Mouse (Mus musculus) ovary, postnatal 14 days (tissue): ENCODE measurements around the gene G6pc2.

Experiments used
- DNase-seq: peaks from one replicate; pipeline ENCODE4 v3.0.0; 2022; ENCODE audit warnings: low spot score

Gene G6pc2

DNA sequence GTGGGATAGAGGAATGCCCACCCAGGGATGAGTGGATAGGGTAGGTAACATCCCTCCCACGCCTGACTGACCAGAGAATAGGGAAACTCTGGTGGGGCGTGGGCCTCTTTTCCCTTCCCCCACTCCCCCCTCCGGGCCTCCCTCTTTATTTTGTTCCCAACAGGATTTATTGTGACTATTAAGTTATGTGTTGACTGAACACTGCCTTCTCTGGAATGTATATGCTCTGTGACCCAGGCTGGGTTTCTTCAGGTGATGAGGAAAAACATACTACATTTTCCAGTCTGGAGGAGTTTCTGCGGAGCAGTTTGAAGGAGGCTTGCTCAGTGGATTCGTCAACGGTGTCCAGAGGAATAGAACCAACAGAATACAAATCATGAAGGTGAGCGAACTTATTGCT lies at the start of gene G6pc2:
G6pc2 (plus strand) TSS at position 301 of the 400 bp plus-strand sequence.
- no peak for DNase-seq

DNA sequence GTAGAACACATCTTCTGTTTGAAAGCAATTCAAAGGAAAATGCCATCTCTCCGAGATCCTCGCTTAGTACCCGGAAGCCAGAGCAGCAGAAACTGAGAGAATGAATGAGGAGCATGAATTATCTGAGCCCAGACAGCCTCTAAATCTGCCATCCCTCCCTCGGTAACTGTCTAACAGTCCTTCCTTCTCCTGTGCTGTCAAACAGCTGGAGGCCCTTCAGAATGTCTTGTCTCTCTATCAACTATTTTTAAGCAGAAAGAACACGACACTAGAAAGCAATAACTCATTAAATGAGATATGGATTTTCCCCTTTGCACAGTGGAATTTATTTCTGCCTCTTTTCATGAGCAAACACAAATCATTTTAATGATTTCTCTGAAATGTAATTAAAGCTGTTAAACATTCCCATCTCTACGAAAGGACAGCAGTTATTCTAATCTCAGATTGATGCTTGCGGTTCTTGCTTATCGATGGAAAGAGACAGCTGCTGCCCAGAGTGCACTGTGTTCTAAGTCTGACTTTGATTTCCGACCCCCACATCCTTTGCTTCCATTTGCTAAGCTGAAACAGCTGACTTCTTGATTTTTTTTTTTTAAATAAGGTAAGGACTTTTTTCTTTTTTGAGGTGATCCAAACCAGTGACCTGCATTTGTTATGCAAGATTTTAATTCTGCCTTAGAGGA lies 40.3 kb upstream of the G6pc2 start:
- no peak for DNase-seq

DNA sequence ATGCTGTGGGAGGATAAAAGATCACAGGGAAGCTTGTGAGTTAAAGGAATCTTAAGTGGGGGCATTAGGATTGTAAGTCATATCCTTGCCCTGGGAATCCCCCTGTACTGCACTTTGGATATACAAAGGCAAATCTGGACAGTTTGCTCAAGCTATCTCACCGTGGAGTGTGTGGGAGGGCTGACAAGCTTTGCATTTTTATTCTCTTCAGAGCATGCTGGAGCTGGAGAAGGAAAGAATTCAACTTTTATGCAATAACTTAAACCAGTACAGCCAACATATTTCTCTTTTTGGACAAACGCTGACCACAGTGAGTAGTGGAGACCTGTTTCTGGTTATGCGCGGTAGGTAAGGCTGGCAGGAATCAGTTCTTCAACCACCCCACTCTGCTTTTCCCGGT lies 35.6 kb upstream of the G6pc2 start:
- no peak for DNase-seq

DNA sequence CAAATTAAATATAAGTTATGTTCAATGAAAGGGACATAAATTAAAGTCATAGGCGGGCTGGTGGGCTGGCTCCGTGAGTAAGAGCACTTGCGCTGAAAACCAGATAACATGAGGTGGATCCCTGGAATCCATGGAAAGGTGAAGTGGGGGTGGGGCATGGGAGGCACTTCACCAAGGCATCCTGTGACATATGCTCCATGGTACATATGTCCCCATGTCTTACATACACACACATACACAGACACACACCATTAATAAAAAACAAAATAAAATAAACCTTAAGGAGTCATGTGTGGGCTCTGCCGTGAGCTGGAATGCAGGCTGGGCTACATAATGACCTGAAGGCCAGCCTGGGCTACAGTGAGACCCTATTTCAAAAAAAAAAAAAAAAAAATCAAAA lies 31.2 kb upstream of the G6pc2 start:
- DNase-seq = no peak

DNA sequence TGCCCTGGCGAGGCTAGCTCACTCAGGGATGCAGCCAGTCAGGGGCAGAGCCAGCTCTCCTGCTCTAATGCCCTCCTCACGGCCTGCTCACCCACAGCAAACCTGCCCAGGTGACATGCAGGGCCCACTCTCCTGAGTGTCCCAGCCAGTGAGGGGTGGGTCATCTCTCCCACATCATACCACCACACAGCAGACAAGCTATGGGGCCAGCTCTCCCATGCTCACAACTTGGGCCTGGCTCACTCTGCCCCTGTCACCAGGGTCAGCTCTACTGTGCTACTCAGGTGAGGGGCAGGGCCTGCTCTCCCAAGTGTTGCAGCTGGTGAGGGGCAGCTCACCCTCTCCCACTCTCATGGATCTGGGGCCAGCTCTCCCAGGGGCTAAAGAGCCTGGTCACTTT lies 22.9 kb upstream of the G6pc2 start:
- no peak for DNase-seq

DNA sequence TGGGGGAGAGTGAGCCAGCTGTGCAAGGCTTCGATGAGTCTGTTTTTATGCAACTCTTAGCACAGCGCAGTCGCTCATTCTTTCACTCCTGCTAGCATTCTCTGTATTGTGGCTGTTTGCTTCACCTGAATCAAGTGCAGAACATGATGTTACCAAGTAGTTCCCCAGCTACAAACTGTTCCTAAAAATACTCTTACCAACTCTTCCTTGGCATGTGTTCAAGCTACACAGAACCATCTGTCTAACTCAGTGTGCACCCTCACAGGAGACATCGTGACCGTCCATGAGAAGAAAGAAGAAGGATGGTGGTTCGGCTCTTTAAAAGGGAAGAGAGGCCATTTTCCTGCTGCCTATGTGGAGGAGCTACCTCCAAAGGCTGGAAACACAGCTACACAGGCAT lies 22.1 kb upstream of the G6pc2 start:
- DNase-seq = no peak

DNA sequence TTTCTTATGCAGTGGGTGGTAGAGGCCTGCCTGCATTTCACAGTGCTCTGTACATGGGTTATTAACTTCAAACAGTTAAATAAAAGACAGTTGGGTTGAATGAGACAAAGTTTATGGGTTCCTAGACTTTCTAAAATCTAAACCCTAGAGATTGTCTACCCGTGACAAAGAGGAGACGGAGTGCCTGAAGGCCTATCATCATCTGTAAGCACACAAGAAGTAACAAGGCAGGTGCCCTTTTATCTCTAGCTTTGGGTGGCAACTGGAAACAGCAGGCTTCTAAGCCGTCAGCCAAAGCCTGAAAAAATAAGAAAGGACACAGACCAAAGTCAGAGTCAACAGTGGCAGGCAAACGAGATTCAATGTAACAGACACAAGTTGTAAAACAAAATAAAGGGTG lies 21.7 kb upstream of the G6pc2 start:
- no peak for DNase-seq

DNA sequence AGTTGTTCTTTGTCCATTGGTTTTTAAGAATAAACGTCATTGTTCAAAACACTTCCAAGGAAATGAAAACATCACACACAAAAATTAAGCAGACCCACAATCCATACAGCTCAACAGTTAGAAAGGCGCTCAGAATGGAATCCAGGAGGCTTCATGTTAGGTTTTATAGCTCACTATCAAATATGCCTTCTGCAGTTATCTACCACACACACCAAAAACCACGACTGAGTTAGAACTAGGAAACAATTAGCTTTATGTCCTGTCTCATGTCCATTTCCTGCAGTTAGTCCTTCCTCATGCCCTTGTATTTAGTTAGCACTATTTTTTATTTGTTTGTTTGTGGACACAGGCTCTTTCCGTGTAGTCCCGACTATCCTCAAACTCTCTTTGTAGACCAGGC lies 19.8 kb upstream of the G6pc2 start:
- DNase-seq = no peak

DNA sequence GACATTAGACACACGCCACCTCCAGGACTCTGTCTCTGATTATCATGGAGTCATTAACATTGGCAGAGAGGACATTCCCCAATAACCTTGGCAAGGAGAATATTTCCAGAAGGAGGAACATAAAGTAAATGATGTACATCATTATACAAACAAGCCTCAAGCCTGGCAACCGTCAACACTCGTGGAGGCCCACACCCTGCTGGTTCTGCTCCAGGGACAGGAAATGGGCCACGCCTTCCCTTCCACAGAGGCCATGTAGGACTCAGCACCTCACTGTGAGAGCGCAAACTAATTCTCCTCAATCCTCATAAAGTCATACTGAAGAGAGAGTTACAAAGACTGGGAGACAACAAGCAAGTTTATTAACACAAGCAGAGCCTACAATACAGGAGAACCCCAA lies 17.3 kb upstream of the G6pc2 start:
- DNase-seq = no peak

DNA sequence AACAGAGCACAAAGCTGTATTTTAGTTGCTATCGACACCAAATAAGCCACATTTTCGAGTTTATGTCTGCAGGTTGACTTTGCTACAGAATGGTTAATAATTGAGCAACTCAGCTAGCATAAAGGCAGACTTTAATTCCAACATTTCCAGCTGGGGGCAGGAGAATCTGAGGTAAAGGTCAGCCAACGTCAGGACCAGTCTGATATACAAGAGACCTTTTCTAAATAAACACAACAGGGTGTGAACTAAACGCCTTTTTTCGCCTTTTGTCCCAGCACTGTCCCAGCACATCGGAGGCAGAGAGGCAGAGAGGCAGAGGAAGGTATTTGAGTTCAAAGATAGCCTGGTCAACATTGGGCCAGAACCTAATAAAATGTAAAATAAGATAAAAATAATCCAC lies 5.7 kb upstream of the G6pc2 start:
- DNase-seq = no peak

DNA sequence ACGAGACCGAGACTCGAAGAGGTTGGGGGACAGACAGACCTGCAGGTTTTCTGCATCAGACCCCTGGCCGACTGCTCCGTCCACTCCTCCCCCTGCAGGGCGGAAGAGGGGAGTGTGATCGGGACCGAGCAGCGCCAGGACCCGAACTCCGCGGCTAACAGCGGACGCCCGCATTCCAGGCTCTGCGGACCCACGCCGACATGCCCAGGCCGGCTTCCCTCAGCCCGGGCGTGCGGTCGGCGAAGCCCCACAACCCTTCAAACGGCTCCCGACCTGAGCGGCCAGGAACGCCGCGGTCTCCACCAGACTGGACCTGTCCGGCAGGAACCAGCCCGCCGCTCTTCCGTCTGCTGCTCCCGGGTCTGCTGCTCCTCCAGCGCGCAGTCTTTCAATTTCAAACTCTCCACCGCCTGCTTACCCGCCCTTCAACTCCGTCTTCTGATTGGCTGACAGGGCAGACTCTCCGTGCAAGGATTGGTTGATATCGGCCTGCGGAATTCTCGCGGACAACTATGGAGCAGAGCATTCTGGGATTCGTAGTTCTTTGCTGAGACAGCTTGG lies 5.0 kb upstream of the G6pc2 start, which contains the start of gene Spc25:
Spc25 (minus strand) TSS at position 404 of the 561 bp plus-strand sequence.
- peak; percentile 72 for DNase-seq

DNA sequence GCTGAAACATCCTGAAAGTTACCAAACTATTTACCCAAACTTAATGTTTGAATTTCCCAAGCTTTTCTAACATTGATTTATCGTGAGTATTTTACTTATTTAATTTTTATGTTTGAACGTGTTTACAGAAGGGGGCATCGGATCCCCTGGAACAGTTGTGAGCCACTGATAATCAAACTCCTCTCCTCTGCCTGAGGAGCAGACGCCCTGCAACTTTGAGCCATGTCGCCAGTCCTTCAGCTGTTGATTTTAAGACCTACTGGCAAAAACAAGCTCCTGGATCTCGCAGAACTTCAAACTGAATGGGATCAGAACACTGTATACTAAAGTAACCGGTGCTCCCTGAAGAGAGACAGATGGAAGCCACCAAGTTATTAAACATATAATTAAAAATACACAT lies 4.3 kb upstream of the G6pc2 start:
- no peak for DNase-seq

DNA sequence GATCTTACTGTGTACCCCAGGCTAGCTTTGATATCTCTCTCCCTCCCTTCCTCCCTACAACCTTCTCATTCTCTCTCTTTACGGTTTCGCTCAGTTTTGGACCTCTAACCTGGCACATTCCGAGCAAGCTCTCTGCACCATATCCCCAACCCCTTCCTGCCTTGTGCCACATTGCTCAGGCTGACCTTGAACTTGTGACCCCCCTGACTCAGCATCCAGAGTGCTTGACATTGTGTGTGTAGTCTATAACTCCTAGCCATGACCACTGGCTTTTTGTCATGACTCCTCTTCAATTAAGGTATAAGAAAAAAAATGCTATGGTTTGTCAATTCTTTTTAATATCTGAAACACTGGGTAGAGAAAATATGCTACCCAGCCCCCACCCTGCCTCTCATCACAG lies 1.2 kb upstream of the G6pc2 start:
- DNase-seq = no peak

DNA sequence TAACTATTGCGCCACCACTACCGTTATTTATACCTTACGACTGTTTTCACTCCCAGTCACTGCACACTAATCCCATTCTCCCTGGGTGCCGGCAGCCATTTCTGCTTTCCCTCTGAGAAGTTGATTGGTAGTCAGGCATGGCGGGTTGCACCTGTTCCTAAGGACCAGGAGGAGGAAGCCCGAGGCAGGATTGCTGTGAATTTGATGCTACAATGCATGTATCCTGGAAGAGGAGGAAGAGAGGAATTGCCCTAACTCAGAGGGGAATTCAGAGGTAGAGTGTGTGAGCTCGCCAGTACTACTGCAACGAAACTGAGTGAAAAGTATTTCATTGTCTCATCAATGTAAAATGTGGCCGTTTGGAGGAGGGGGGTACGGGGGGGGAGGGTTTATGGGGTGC lies 1.8 kb downstream of the G6pc2 start:
- no peak for DNase-seq

DNA sequence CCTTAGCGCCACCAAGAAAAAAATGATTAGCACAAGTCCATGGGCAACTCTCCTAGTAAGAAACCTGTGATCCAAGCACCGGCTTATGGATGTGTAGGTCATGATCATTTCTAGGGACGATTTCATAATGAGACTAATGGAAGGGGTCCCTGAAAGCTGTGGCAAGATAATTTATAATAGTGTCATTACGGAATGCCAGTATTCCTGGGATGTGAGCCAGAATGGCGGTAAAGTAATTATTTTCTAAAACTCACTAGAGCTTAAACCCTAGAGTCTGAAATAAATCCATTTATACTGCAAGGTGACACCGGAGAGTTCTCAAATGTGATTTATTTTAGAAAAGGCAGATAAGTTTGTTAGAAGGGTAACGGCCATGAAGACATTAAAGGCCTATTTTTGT lies 4.4 kb downstream of the G6pc2 start:
- DNase-seq = no peak

DNA sequence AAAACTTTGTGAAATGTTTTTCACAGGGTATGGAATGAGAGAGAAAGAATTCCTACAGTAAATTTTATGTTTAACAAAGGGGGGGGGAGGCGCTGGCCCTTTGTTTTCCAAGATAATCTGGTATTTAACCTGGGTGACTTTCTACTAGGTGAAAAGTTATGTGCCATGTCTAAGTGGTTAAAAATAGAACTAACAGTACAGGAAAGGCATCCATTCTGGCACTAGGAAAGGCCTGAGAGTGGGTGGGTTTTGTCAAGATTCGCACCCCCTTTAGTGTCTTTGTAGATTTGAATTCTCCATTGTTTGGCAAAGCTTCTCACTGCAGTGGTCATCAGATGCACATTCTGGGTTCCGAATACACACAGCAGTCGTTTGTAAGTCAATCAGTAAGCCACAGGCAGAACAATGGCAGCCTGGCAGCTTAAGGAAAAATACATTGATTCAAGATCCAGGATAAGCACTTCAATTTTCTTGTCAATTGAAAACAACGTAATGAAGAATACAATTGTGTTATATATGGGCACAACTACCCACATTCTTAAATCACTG lies 11.1 kb downstream of the G6pc2 start:
- DNase-seq = no peak

DNA sequence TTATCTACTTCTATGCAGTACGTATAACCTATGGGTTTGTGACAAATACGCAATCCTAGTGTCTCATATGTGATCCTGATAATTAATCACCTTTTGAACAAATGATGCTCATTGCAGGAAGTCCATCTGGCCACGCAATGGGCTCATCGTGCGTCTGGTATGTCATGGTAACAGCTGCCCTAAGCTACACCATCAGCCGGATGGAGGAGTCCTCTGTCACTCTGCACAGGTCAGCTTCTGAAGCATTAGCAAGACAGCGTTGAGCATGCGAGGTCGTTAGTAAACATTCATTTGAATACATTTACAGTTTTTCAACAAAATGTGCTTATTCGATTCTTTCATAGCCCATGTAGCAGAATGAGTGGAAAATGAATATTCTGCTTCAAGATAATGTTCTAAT lies 11.9 kb downstream of the G6pc2 start:
- no peak for DNase-seq

DNA sequence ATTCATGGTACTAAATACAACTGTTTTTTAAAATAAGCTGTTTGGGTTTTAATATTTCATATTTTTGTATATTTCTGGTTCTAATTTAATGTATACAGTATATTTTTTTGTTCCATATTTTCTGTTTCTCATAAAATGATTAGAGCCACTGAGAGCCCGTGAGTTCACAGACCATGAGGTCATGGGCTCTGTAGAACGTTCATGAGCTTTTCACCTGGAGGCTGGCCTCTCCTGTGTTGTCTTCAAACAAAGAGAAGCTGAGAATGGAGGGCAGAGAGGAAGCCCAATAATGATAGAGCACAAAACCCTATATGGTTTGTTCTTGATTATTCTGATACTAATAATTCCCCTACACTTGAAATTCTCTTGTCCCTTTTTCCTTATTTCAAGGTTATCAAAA lies 13.9 kb downstream of the G6pc2 start:
- DNase-seq = no peak

DNA sequence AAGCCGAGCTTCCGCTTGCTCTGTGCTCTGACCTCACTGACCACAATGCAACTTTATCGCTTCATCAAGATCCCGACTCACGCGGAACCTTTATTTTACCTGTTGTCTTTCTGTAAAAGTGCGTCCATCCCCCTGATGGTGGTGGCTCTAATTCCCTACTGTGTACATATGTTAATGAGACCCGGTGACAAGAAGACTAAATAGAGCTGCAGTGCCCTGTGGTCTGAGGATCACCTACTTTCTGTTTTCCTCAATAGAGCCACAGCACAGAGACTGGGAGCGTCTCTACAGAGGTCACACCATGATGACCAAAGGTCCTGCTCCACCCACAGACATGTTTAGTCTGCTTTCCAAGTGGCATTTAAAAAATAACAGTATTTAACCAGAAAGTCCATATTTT lies 16.0 kb downstream of the G6pc2 start:
- no peak for DNase-seq

DNA sequence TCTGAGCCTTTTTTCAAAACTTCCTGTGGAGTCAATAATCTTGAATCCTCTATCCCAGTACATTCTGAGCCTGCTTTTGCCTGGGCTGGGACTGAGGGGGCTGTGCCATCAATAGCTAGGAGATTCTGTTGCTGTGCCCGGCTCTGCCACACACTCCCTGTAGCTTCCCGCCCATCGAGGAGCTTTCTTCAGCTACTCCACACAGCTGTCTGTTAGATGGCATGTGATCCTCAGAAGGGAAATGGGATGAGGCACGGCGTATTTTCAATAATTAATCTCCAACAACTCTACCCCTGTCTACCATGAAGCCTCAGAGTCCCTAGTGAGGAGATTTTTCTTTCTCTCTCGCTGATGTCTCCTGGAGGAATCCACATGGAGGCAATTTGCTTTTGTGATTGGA lies 17.8 kb downstream of the G6pc2 start:
- DNase-seq = no peak

DNA sequence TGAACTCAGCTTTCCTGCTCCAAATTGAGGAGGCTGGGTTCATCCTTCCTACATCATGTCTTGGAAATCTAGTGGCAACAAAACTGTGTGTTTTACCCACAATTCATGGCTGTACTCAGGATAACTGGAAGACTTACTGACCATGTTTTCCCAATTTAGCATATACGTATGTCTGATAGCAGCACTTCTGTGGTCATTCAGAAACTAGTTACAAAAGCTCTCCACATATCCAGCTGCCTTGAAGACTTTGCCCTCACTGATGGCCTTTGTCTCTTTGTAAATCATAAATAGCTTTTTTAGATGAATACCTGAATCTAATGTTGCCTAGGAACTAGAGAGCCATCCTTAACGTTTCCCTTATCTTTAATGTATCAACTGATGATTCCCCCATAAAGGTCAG lies 19.3 kb downstream of the G6pc2 start:
- no peak for DNase-seq

DNA sequence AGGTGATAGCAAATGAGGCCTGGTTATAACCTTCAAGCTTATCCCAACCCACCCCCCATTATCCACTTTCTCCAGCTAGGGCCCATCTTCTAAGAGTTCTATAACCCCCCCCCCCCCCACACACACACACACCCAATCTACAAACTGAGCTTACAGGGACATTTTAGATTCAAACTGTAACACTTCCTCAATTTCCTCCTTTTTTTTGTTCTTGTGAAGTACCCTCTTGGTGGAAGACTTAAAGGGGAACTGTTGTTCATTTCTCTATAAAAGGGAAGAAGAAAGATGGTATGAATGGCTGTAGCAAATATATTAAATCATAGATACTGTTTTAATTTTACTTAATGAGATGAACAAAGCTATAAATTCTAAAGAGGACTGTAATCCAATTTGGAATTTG lies 21.2 kb downstream of the G6pc2 start:
- DNase-seq = no peak

DNA sequence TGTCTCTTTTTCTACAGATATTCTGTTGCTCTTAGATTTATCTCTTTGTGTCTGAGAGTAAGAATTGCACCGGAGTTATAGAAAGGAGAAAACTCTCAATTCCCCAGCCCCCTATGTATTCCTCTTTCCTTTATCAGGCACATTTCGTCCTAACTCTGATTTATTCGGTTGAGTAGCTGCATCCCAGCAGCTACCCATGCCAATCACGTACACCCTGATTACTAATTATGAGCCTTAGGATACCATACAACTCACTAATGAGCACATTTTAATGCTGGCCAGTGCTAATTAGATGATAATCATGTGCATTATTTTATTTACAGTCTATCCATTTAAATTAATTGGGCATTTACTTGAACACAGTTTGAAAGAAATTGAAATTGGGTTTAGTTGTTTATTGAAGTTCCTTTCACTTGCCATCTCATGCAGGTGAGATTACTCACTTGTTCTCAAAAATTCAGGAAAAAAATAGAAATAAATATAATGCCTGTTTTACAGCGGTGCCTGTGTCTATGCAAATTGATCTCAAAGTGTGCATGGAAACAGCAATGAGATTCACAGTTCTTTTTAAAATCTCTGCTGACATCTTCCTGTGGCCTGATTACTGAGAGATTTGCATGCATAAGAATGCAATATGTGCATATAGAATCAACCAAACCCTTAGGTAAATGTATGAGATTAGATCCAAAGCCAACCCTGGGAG lies 24.3 kb downstream of the G6pc2 start:
- DNase-seq = no peak
